Mouse (Mus musculus): Measurements from ENCODE around the gene Cuedc1. TPM values are rescaled to one million over a fixed set of nuclear protein-coding genes. Genes with fewer than 3 reads are reported as not detected.

The Cuedc1 gene
- total and polyA plus RNA-seq, 3 experiments = 1.0 to 4.8 TPM; not detected in 1

DNA sequence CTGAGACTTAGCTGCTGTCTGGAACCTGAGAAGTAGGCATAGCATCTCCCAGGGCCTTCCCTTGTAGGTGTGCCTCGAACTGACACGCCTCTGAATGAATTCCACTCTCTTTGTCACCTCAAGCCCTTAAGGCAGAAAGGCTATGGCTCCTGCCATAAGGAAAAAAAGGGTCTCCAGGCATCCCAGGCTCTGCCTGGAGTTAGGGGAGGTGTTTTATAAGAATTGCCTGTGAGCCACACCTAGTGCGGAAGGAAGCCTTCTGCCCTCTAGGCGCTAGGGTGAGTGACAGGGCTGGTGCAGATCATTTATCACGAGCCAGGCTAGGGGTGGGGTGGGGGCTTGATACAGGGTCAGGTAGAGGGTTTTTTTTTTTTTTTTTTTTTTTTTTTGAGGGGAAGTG lies 25.2 kb downstream of the Cuedc1 start:
- H3K27me3 ChIP-seq (ENCODE audit: control insufficient read depth in 1 of 2, insufficient read depth in 2 of 2, low read length in 2 of 2) = peaks cover 3 to 4% of the 10 kb centered on the region in 2 experiments
- H3K27ac ChIP-seq (ENCODE audit: control insufficient read depth, low read depth, low read length) = no peak overlapping the region
- no peak overlapping the region for H3K4me3 ChIP-seq (ENCODE audit: control insufficient read depth in 1 of 2, insufficient read depth in 1 of 2, low read depth in 2 of 2, low read length in 2 of 2)
- no peaks in the 10 kb centered on the region for H3K79me2 ChIP-seq (ENCODE audit: control insufficient read depth, insufficient read depth, low read length, poor library complexity)
- TF ChIP-seq ZMIZ1 (IDR thresholded peaks at IDR 0.05; ENCODE audit: low read depth, low read length) (no peak), SMC3 (IDR thresholded peaks at IDR 0.05; ENCODE audit: low read depth, low read length) (no peak), CHD2 (IDR thresholded peaks at IDR 0.05; ENCODE audit: low read length) (no peak), NELFE (IDR thresholded peaks at IDR 0.05; ENCODE audit: low read depth, low read length) (no peak), UBTF (IDR thresholded peaks at IDR 0.05; ENCODE audit: borderline replicate concordance, insufficient read depth, low read depth, low read length) (no peak), ZKSCAN1 (IDR thresholded peaks at IDR 0.05; ENCODE audit: low read depth, low read length) (no peak), USF2 (IDR thresholded peaks at IDR 0.05; ENCODE audit: borderline replicate concordance in 1 of 2, insufficient read depth in 1 of 2, low read depth in 1 of 2, low read length in 2 of 2) (no peak), JUND (IDR thresholded peaks at IDR 0.05; ENCODE audit: low read depth, low read length) (no peak)
- H3K9ac ChIP-seq (ENCODE audit: control insufficient read depth, low read depth, low read length, poor library complexity, severe bottlenecking) = no peak overlapping the region
- no peak for DNase-seq (ENCODE audit: low read depth, low spot score)
- no peaks in the 10 kb centered on the region for H3K36me3 ChIP-seq (ENCODE audit: control insufficient read depth in 1 of 2, insufficient read depth in 2 of 2, low read length in 2 of 2)
- no peaks in the 10 kb centered on the region for H3K9me3 ChIP-seq (replicated peaks; ENCODE audit: insufficient read depth, low read length)
- H3K4me1 ChIP-seq (ENCODE audit: control insufficient read depth in 1 of 2, insufficient read depth in 2 of 2, low read length in 2 of 2) = no peaks in the 10 kb centered on the region

DNA sequence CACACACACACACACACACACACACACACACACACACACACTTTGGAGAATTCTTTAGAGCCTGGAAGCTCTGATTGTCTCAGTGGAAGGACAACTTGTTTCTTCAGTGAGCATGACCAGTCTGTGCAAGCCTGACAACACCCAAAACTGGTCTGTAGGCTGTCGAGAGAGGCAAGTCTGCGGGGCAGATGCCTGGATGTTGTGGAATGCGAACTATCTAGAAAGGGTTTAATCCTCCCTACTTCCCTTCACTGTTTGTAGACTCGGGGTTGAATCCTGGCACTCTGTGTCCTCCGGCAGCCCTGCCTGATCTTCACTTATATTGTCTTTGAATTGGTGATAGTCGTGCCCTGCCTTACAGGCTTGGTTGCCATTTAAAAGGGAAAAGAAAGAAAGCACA lies 25.9 kb downstream of the Cuedc1 start:
- Histone ChIP-seq H3K9me3 (replicated peaks; ENCODE audit: insufficient read depth, low read length) (no peaks in the 10 kb centered on the region), H3K27ac (ENCODE audit: control insufficient read depth, low read depth, low read length) (no peak overlapping the region), H3K36me3 (ENCODE audit: control insufficient read depth in 1 of 2, insufficient read depth in 2 of 2, low read length in 2 of 2) (no peaks in the 10 kb centered on the region), H3K27me3 (ENCODE audit: control insufficient read depth in 1 of 2, insufficient read depth in 2 of 2, low read length in 2 of 2) (peaks cover 3 to 4% of the 10 kb centered on the region in 2 experiments), H3K4me3 (ENCODE audit: control insufficient read depth in 1 of 2, insufficient read depth in 1 of 2, low read depth in 2 of 2, low read length in 2 of 2) (no peak overlapping the region), H3K9ac (ENCODE audit: control insufficient read depth, low read depth, low read length, poor library complexity, severe bottlenecking) (no peak overlapping the region), H3K79me2 (ENCODE audit: control insufficient read depth, insufficient read depth, low read length, poor library complexity) (no peaks in the 10 kb centered on the region), H3K4me1 (ENCODE audit: control insufficient read depth in 1 of 2, insufficient read depth in 2 of 2, low read length in 2 of 2) (no peaks in the 10 kb centered on the region)
- no peak for TF ChIP-seq MYC (IDR thresholded peaks at IDR 0.05; ENCODE audit: low read depth, low read length)
- no peak for TF ChIP-seq MXI1 (IDR thresholded peaks at IDR 0.05; ENCODE audit: low read depth, low read length)
- TF ChIP-seq GATA1 (IDR thresholded peaks at IDR 0.05; ENCODE audit: low read depth, low read length) = no peak
- no peak for TF ChIP-seq ZKSCAN1 (IDR thresholded peaks at IDR 0.05; ENCODE audit: low read depth, low read length)
- no peak for TF ChIP-seq E2F4 (IDR thresholded peaks at IDR 0.05; ENCODE audit: borderline replicate concordance, low read depth, low read length)
- no peak for DNase-seq (ENCODE audit: low read depth, low spot score)

DNA sequence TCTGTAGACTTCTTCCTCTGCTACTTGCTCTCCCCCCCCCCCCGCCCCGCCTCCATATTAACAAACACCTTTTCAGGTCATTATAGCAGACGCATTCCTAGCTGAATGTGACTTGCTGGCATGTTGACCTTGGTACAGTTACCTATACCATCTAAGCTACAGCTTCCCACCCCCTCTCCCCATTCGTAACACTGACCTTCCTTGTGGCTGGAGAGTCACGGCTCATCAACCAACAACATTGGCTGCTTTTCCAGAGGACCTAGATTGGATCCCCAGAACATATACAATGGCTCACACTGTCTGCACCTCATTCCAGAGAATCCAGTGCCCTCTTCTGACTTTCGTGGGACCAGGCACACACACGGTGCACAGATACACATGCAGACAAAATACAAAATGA lies 27.6 kb downstream of the Cuedc1 start:
- no peak overlapping the region for H3K27ac ChIP-seq (ENCODE audit: control insufficient read depth, low read depth, low read length)
- H3K4me3 ChIP-seq (ENCODE audit: control insufficient read depth in 1 of 2, insufficient read depth in 1 of 2, low read depth in 2 of 2, low read length in 2 of 2) = no peak overlapping the region
- H3K27me3 ChIP-seq (ENCODE audit: control insufficient read depth in 1 of 2, insufficient read depth in 2 of 2, low read length in 2 of 2) = peaks cover 3 to 4% of the 10 kb centered on the region in 2 experiments
- H3K9ac ChIP-seq (ENCODE audit: control insufficient read depth, low read depth, low read length, poor library complexity, severe bottlenecking) = no peak overlapping the region
- peaks cover 3 to 9% of the 10 kb centered on the region in 2 experiments for H3K4me1 ChIP-seq (ENCODE audit: control insufficient read depth in 1 of 2, insufficient read depth in 2 of 2, low read length in 2 of 2)
- DNase-seq (ENCODE audit: low read depth, low spot score) = no peak
- TF ChIP-seq NRF1 (IDR thresholded peaks at IDR 0.05; ENCODE audit: insufficient read depth, low read depth, low read length, poor library complexity, severe bottlenecking) (no peak), ZKSCAN1 (IDR thresholded peaks at IDR 0.05; ENCODE audit: low read depth, low read length) (no peak), UBTF (IDR thresholded peaks at IDR 0.05; ENCODE audit: borderline replicate concordance, insufficient read depth, low read depth, low read length) (no peak), POLR2A (IDR thresholded peaks at IDR 0.05; ENCODE audit: control insufficient read depth in 1 of 2, insufficient read depth in 1 of 2, low read depth in 1 of 2, low read length in 2 of 2, poor library complexity in 1 of 2) (no peak), POLR2AphosphoS5 (IDR thresholded peaks at IDR 0.05; ENCODE audit: borderline replicate concordance, low read depth, low read length) (no peak), CHD1 (IDR thresholded peaks at IDR 0.05; ENCODE audit: low read depth, low read length) (no peak), JUND (IDR thresholded peaks at IDR 0.05; ENCODE audit: low read depth, low read length) (no peak), CHD2 (IDR thresholded peaks at IDR 0.05; ENCODE audit: low read length) (no peak), MAX (IDR thresholded peaks at IDR 0.05; ENCODE audit: low read length) (no peak), ZNF384 (IDR thresholded peaks at IDR 0.05; ENCODE audit: low read depth, low read length) (no peak), USF2 (IDR thresholded peaks at IDR 0.05; ENCODE audit: borderline replicate concordance in 1 of 2, insufficient read depth in 1 of 2, low read depth in 1 of 2, low read length in 2 of 2) (no peak), ZMIZ1 (IDR thresholded peaks at IDR 0.05; ENCODE audit: low read depth, low read length) (no peak), POLR2AphosphoS2 (IDR thresholded peaks at IDR 0.05; ENCODE audit: low read length) (no peak), MYB (IDR thresholded peaks at IDR 0.05; ENCODE audit: low read depth, low read length) (no peak), E2F4 (IDR thresholded peaks at IDR 0.05; ENCODE audit: borderline replicate concordance, low read depth, low read length) (no peak), CTCF (IDR thresholded peaks at IDR 0.05 in 2 of 3, conservative IDR thresholded peaks at IDR 0.05 in 1 of 3; ENCODE audit: control insufficient read depth in 1 of 3, insufficient read depth in 1 of 3, low read depth in 2 of 3, low read length in 3 of 3, poor library complexity in 1 of 3, severe bottlenecking in 1 of 3) (no peak), MEF2A (IDR thresholded peaks at IDR 0.05; ENCODE audit: extremely low read depth, insufficient replicate concordance, low read depth, low read length, poor library complexity, severe bottlenecking) (no peak), TAL1 (IDR thresholded peaks at IDR 0.05; ENCODE audit: low read length) (no peak), GATA1 (IDR thresholded peaks at IDR 0.05; ENCODE audit: low read depth, low read length) (no peak), RAD21 (IDR thresholded peaks at IDR 0.05; ENCODE audit: low read depth, low read length) (no peak)
- H3K79me2 ChIP-seq (ENCODE audit: control insufficient read depth, insufficient read depth, low read length, poor library complexity) = no peaks in the 10 kb centered on the region
- H3K9me3 ChIP-seq (replicated peaks; ENCODE audit: insufficient read depth, low read length) = no peaks in the 10 kb centered on the region
- peaks cover 0 to 8% of the 10 kb centered on the region in 2 experiments; a peak in 2 of 4 replicates for H3K36me3 ChIP-seq (ENCODE audit: control insufficient read depth in 1 of 2, insufficient read depth in 2 of 2, low read length in 2 of 2)

Data from MEL (cell line).